Mouse (Mus musculus) hindbrain, embryonic 11.5 days (tissue): ENCODE results near the gene Crispld2. TPM values are rescaled to one million over a fixed set of nuclear protein-coding genes. Genes with fewer than 3 reads are reported as not detected.
A peak's percentile ranks its signal among the peaks of the same experiment; 100 is the strongest.

Experiments used
- ATAC-seq: fragments of 200-750 bp; cut with Nextera tagmentation; 2 replicates; pipeline ENCODE4 v1.8.0; 2017; ENCODE audit warnings: mild to moderate bottlenecking, moderate TSS enrichment, moderate library complexity; ENCODE audit not compliant: low FRiP score
- DNase-seq: peaks from one replicate; pipeline ENCODE4 v3.0.0-alpha.2; 2015; ENCODE audit warnings: low spot score
- H3K27ac ChIP-seq: fragments of 300-500 bp; sonication (generic); 2 replicates; pipeline ENCODE4 v1.5.1; 2014; ENCODE audit warnings: mild to moderate bottlenecking, low read depth, low read length
- H3K27me3 ChIP-seq: fragments of 300-500 bp; sonication (generic); 2 replicates; pipeline ENCODE4 v1.6.1; 2014; ENCODE audit warnings: mild to moderate bottlenecking, low read length, moderate library complexity, mixed read lengths; ENCODE audit not compliant: control insufficient read depth, insufficient read depth
- H3K36me3 ChIP-seq: fragments of 300-500 bp; sonication (generic); 2 replicates; pipeline ENCODE4 v1.6.1; 2014; ENCODE audit warnings: mild to moderate bottlenecking, low read length, moderate library complexity, mixed read lengths; ENCODE audit not compliant: control insufficient read depth, insufficient read depth
- H3K4me1 ChIP-seq: fragments of 300-500 bp; sonication (generic); replicated peaks from 2 replicates; pipeline ENCODE4 v1.6.1; 2014; ENCODE audit warnings: low read length, mixed read lengths; ENCODE audit not compliant: control insufficient read depth, insufficient read depth
- H3K4me2 ChIP-seq: fragments of 300-500 bp; sonication (generic); replicated peaks from 2 replicates; pipeline ENCODE4 v1.6.1; 2014; ENCODE audit warnings: mild to moderate bottlenecking, low read depth, low read length
- H3K4me3 ChIP-seq: fragments of 300-500 bp; sonication (generic); 2 replicates; pipeline ENCODE4 v1.5.1; 2014; ENCODE audit warnings: low read depth, low read length
- H3K9ac ChIP-seq: fragments of 300-500 bp; sonication (generic); 2 replicates; pipeline ENCODE4 v1.6.1; 2014; ENCODE audit warnings: low read depth, low read length
- H3K9me3 ChIP-seq: fragments of 300-500 bp; sonication (generic); 2 replicates; pipeline ENCODE4 v1.6.1; 2016; ENCODE audit warnings: low read length; ENCODE audit not compliant: control insufficient read depth
- WGBS: fragments of 180-500 bp; shearing (Covaris S2); extraction: QIAGEN DNeasy Blood & Tissue Kit; methylation state at CpG from one replicate; pipeline ENCODE4 v1.1.7; 2014; 5-methylcytosine and 5-hydroxymethylcytosine counted together
- polyA plus RNA-seq: library from polyadenylated mRNA; unstranded; fragments of >200 nt; fragmentation: Nextera tagmentation; extraction: Ambion mirVana; gene quantifications from 2 replicates; pipeline ENCODE4 v1.2.1, GENCODE M21; 2014

Gene Crispld2
- 2.1 and 2.6 TPM in 2 replicates for polyA plus RNA-seq

DNA sequence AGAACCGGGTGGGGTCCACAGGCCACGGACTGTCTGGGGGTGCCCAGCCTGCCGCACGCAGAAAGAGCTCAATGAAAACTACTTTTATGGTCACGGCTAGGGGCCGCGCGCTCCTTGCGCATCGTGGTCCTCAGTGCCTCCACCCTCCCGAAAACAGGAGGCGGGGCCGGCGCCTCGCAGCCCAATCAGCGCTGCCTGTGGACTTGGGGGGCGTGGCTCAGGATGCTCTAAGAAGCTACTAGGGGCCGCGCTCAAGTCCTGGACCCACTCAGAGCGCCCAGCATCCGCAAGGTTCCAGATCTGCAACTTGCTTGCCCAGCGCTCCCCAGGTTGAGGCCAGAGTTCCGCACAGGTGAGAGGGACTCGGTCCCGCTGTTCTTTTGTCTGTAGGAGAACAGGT is at the start of gene Crispld2:
Gene Crispld2, plus strand, starts transcription at position 190 of the 400 bp plus-strand sequence.
- DNase-seq (peak; percentile 92), ATAC-seq (peak; percentile 88)
- Histone ChIP-seq H3K27ac (no peak within 1 kb of the TSS), H3K4me2 (peak within 1 kb of the TSS; percentile 42), H3K36me3 (no peaks in the 10 kb centered on the region), H3K9me3 (no peaks in the 10 kb centered on the region), H3K4me1 (peaks cover 3% of the 10 kb centered on the region; the same call in 1 of the 2 replicates), H3K4me3 (peak within 1 kb of the TSS; percentile 26), H3K9ac (no peak within 1 kb of the TSS), H3K27me3 (peaks cover 22% of the 10 kb centered on the region)
- 0% methylated on average over 25 of the region's 25 CpGs for WGBS

DNA sequence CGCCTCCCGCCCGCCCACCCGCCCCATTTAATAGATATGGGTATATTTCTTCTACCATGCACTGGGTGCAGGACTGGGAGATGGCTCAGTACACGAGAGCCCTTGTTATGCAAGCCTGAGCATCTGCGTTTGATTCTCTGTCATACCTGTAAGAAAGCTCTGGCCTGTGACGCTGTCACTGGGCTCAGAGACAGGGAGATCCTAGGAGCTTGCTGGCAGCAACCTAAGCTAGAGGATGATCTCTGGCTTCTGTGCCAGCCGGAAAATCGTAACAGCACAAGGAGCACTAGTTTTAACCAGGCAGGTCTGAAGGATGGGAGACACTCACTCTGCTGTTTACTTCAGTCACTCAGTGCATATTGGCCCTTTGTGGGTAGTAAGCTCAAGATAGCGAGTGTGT is 48.6 kb upstream of the Crispld2 start:
- Histone ChIP-seq H3K9me3 (no peaks in the 10 kb centered on the region), H3K36me3 (peaks cover 4% of the 10 kb centered on the region; the same call in 1 of the 2 replicates), H3K9ac (no peak overlapping the region), H3K4me3 (no peak overlapping the region), H3K27me3 (no peaks in the 10 kb centered on the region), H3K4me1 (no peaks in the 10 kb centered on the region), H3K4me2 (no peak overlapping the region), H3K27ac (no peak overlapping the region)
- no peak for DNase-seq
- ATAC-seq, result no peak
- WGBS, result 96% methylated on average over 10 of the region's 10 CpGs

DNA sequence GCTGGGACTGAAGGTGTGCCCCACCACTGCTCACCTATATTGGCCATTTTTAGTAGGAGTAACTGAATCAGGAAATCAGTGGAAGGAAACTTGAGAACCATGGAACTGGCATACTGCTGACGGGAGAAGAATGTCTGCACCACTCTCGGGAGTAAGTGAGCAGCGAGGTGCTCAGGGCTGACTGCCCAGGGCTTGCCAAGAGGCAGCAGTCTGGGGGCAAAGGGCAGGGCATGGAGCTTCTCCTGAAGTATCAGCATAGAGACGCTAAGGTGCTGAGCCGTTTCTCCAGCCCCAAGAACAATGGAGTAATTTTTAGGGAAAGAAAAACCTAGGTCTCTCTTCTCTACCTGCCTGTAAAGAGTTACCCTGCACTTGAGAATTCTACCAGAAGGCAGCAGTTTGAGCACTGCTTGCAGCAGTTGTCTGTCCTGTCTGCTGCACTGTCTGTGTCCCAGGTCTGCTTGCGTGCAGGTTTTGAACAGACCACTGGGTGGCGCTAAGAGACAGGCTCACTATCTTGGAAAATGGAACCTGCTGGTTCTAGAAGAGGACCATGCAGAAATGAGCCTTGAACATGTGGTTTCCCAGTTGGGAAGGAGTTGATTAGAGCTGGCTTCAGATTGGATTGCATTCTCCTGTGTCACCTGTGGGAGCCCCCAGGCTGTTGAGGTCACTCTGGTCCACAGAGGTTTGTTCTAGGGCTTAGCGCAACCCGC is 48.0 kb upstream of the Crispld2 start:
- WGBS, result 72% methylated on average over 9 of the region's 9 CpGs
- no peak for ATAC-seq
- H3K36me3 ChIP-seq, result peaks cover 4% of the 10 kb centered on the region; the same call in 1 of the 2 replicates
- no peak overlapping the region for H3K4me2 ChIP-seq
- H3K27me3 ChIP-seq, result no peaks in the 10 kb centered on the region
- H3K4me1 ChIP-seq, result no peaks in the 10 kb centered on the region
- no peaks in the 10 kb centered on the region for H3K9me3 ChIP-seq
- DNase-seq, result peak; percentile 85
- no peak overlapping the region for H3K4me3 ChIP-seq
- no peak overlapping the region for H3K27ac ChIP-seq
- H3K9ac ChIP-seq, result no peak overlapping the region

DNA sequence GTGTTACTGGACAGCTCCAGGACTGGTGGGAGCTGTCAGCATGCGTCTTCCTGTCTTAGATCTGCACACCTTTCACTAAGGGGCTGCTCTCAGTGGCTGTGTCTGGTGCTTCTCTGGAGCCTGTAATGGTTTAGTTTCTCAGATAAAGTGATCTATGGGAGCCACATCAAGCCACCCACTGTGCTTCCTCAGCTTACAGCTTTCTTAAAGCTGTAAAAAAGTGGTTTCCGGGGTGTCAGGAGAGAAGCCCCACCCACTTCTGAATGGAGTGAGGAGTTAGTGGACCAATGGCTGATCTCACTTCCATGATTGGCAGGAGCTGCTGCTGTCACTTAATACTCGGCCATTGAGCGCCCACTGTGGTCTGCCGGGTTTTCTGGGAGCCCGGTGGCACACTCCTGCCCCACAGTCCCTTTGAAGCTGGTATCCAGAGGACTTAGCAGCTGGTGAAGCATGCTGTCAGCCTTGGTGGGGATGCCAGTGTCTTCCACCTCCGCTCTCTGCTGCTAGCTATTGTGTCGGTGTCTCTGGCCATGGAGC is 45.8 kb upstream of the Crispld2 start:
- H3K9me3 ChIP-seq, result no peaks in the 10 kb centered on the region
- H3K9ac ChIP-seq, result no peak overlapping the region
- DNase-seq (no peak), ATAC-seq (no peak)
- no peaks in the 10 kb centered on the region for H3K4me1 ChIP-seq
- no peak overlapping the region for H3K27ac ChIP-seq
- WGBS, result 85% methylated on average over 8 of the region's 8 CpGs
- H3K4me3 ChIP-seq, result no peak overlapping the region
- H3K36me3 ChIP-seq, result peaks cover 10% of the 10 kb centered on the region
- H3K27me3 ChIP-seq, result no peaks in the 10 kb centered on the region
- H3K4me2 ChIP-seq, result no peak overlapping the region

DNA sequence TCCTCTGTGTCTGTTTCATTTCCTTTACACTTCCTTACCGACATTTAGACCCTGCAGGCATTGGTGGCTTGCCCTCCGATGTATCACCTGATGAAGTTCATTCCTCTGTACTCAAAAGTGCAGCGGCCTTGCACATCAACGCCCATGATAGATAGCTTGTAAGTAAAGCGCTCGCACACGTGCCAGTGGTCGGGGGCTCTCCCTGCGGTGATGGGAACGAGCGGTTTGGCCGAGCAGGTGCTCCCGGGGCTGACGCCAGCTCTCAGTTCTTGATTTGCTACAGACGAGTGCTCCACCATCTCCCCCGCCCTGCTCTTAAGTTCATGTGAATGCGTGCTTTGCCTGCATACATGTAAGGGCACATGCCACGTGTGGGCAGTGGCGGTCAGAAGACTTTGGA is 44.6 kb upstream of the Crispld2 start:
- H3K4me2 ChIP-seq, result no peak overlapping the region
- peaks cover 8% of the 10 kb centered on the region for H3K36me3 ChIP-seq
- H3K4me3 ChIP-seq, result no peak overlapping the region
- DNase-seq, result no peak
- ATAC-seq, result no peak
- no peaks in the 10 kb centered on the region for H3K4me1 ChIP-seq
- H3K27ac ChIP-seq, result no peak overlapping the region
- no peak overlapping the region for H3K9ac ChIP-seq
- no peaks in the 10 kb centered on the region for H3K9me3 ChIP-seq
- H3K27me3 ChIP-seq, result no peaks in the 10 kb centered on the region
- 94% methylated on average over 19 of the region's 19 CpGs for WGBS

DNA sequence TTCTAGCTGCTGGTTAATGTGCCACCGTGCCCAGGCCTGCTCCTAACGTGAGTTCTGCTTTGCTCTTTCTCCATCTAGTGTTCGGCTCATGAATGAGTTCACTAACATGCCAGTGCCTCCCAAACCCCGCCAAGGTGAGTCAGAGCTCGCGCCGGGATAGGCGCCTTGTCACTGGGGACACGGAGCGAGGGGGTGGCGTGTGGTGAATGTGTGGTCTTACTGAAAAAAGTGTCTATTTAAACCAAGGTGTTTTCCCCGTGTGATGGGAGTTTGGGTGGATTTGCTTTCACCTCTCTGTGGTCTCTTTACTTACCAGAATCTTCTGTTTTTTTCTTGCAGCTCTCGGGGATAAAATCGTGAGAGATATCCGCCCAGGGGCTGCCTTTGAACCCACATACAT is 43.9 kb upstream of the Crispld2 start:
- ATAC-seq (no peak), DNase-seq (no peak)
- H3K9me3 ChIP-seq, result no peaks in the 10 kb centered on the region
- no peaks in the 10 kb centered on the region for H3K27me3 ChIP-seq
- H3K4me2 ChIP-seq, result no peak overlapping the region
- H3K4me3 ChIP-seq, result no peak overlapping the region
- 87% methylated on average over 15 of the region's 15 CpGs for WGBS
- H3K9ac ChIP-seq, result no peak overlapping the region
- H3K4me1 ChIP-seq, result no peaks in the 10 kb centered on the region
- peaks cover 8% of the 10 kb centered on the region for H3K36me3 ChIP-seq
- no peak overlapping the region for H3K27ac ChIP-seq

DNA sequence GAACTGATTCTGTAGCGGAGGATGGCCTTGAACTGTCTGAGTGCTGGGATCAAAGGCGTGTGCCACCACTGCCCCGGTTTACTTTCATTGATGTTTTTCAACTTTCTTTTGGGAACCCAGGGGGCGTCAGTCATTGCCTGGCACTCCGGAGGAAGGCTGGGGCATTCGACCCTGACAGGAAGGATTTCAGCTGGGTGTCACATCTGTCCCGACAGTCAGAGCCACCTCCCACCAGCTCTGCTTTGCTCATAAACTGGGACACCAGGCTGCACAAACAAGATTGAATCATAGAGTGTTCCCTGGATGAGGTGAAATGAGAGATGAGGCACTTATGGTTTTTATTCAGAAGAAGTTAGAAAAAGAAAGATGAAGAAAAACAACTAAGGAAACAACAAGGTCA is 40.0 kb upstream of the Crispld2 start:
- no peak overlapping the region for H3K9ac ChIP-seq
- H3K27me3 ChIP-seq, result no peaks in the 10 kb centered on the region
- DNase-seq, result no peak
- H3K4me2 ChIP-seq, result no peak overlapping the region
- 77% methylated on average over 7 of the region's 7 CpGs for WGBS
- peaks cover 23% of the 10 kb centered on the region for H3K36me3 ChIP-seq
- no peak for ATAC-seq
- H3K4me3 ChIP-seq, result no peak overlapping the region
- H3K4me1 ChIP-seq, result no peaks in the 10 kb centered on the region
- no peak overlapping the region for H3K27ac ChIP-seq
- no peaks in the 10 kb centered on the region for H3K9me3 ChIP-seq

DNA sequence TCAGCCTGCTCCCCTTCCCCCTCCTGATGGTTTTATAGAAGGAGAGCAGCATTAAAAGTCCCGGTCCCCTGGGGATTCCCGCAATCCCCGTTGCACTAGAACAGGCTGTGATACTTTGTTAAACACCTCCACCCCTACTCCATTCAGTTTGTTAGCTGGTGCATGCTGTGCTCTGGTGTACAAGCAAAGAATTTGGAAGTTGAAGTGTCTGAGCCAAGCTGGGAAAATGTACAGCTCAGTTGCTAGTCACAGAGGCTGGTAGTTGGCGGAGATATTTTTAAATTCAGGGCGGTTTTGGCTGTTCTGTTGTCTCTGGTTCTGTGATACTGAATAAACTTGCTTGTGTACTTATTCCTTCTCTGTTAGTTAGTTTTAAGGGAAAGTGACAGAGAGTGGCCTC is 39.5 kb upstream of the Crispld2 start:
- Histone ChIP-seq H3K4me1 (no peaks in the 10 kb centered on the region), H3K9me3 (no peaks in the 10 kb centered on the region), H3K27me3 (no peaks in the 10 kb centered on the region), H3K36me3 (peaks cover 23% of the 10 kb centered on the region), H3K27ac (no peak overlapping the region), H3K4me3 (no peak overlapping the region), H3K4me2 (no peak overlapping the region), H3K9ac (no peak overlapping the region)
- ATAC-seq (no peak), DNase-seq (no peak)
- 78% methylated on average over 5 of the region's 5 CpGs for WGBS

DNA sequence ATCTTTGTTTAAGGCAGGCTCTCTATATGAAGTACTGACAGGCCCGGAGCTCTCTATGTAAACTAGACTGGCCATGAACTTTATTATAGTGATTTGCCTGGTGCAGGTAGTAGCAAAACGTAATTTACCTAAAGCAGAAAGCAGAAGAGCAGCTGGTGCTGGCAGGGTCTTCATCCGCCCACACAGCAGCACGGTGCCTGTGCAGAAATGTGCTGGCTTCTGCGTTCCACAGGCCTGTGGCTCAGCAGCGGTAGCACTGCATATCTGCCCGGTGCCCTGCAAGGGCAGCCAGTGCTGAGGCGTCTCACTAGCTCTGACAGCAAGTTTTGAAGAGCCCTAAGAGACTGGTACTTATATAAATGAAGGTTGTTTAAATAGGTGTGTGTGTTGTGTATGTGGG is 36.9 kb upstream of the Crispld2 start:
- Histone ChIP-seq H3K36me3 (peaks cover 23% of the 10 kb centered on the region), H3K4me2 (no peak overlapping the region), H3K4me1 (no peaks in the 10 kb centered on the region), H3K4me3 (no peak overlapping the region), H3K9me3 (no peaks in the 10 kb centered on the region), H3K27me3 (no peaks in the 10 kb centered on the region), H3K9ac (no peak overlapping the region), H3K27ac (no peak overlapping the region)
- DNase-seq (no peak), ATAC-seq (no peak)
- 97% methylated on average over 8 of the region's 8 CpGs for WGBS
